Mouse (Mus musculus) G1E (cell line): ENCODE results near the gene Ptprg. TPM values are rescaled to one million over a fixed set of nuclear protein-coding genes. Genes with fewer than 3 reads are reported as not detected.

Experiments used
- ATAC-seq: 2 replicates; pipeline ENCODE4 v1.8.0; 2016; ENCODE audit warnings: mild to moderate bottlenecking; ENCODE audit not compliant: insufficient number of reproducible peaks, poor library complexity, low FRiP score, severe bottlenecking; ENCODE audit errors: extremely low read depth
- DNase-seq: peaks from one replicate; pipeline ENCODE4 v3.0.0; 2012; ENCODE audit warnings: low spot score
- H3K27me3 ChIP-seq: 2 replicates; pipeline ENCODE4 v1.6.1; 2012; ENCODE audit warnings: mild to moderate bottlenecking, low read length, inconsistent platforms; ENCODE audit not compliant: insufficient read depth
- H3K36me3 ChIP-seq: replicated peaks from 2 replicates; pipeline ENCODE3; 2012; ENCODE audit warnings: mild to moderate bottlenecking, inconsistent platforms
- H3K4me1 ChIP-seq: 2 replicates; pipeline ENCODE4 v1.6.1; 2012; ENCODE audit warnings: low read depth, low read length, inconsistent platforms, mixed read lengths; ENCODE audit not compliant: insufficient read depth
- H3K4me3 ChIP-seq: 2 replicates; pipeline ENCODE4 v1.5.1; 2012; ENCODE audit warnings: low read depth, mild to moderate bottlenecking, inconsistent platforms, low read length, moderate library complexity, mixed read lengths
- H3K9me3 ChIP-seq: replicated peaks from 2 replicates; pipeline ENCODE4 v1.6.1; 2012; ENCODE audit warnings: inconsistent platforms
- CTCF ChIP-seq: IDR thresholded peaks from 2 replicates; pipeline ENCODE4 v1.5.1; 2012; ENCODE audit warnings: low read depth, low read length, inconsistent platforms, mixed read lengths
- GATA1 ChIP-seq: IDR thresholded peaks from 2 replicates; pipeline ENCODE4 v1.6.1; 2012; ENCODE audit warnings: borderline replicate concordance, low read length, inconsistent platforms, mixed read lengths
- GATA2 ChIP-seq: IDR thresholded peaks from 2 replicates; pipeline ENCODE4 v1.6.1; 2012; ENCODE audit warnings: low read depth, low read length, inconsistent platforms, borderline replicate concordance
- POLR2AphosphoS5 ChIP-seq: IDR thresholded peaks from 2 replicates; pipeline ENCODE4 v1.6.1; 2012; ENCODE audit warnings: low read depth, low read length, inconsistent platforms; ENCODE audit not compliant: insufficient replicate concordance
- TAL1 ChIP-seq: conservative IDR thresholded peaks from 2 replicates; pipeline ENCODE4 v1.6.1; 2012; ENCODE audit warnings: low read depth, low read length, inconsistent platforms, mixed read lengths
- polyA plus RNA-seq: library from polyadenylated mRNA; stranded (reverse); fragments of >175 nt; gene quantifications from 2 replicates; pipeline ENCODE4 v1.2.3, GENCODE M21; 2012
- total RNA-seq, 2 experiments: library from RNA; stranded (forward) in 1 of 2; stranded (reverse) in 1 of 2; fragments of 200-1000 nt in 1 of 2; fragments of >200 nt in 1 of 2; fragmentation: Nextera tagmentation in 1 of 2; gene quantifications; 2 replicates each; pipeline ENCODE4 v1.2.3; 2014 to 2017

Ptprg gene
- total and polyA plus RNA-seq, 3 experiments = 0.05 TPM; not detected in 2

DNA sequence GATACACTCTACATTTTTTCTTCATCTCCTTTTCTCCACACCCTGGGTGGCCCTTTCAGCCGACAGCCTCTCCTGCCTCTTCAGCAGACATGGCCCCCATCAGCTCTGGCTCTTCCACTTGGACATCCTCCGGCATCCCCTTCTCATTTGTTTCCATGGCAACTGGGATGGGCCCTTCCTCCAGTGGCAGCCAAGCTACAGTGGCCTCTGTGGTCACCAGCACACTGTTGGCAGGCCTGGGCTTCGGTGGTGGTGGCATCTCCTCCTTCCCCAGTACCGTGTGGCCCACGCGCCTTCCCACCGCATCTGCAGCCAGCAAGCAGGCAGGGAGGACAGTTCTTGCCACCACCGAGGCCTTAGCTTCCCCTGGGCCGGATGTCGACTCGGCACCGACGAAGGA, 600.3 kb downstream of the Ptprg start:
- no peak for DNase-seq
- H3K4me3 ChIP-seq = no peak overlapping the region
- no peaks in the 10 kb centered on the region for H3K4me1 ChIP-seq
- H3K27me3 ChIP-seq = no peaks in the 10 kb centered on the region
- H3K36me3 ChIP-seq = no peaks in the 10 kb centered on the region
- no peak for TF ChIP-seq TAL1
- TF ChIP-seq CTCF = no peak
- TF ChIP-seq GATA2 = no peak
- TF ChIP-seq GATA1 = no peak
- no peak for ATAC-seq
- peaks cover 7% of the 10 kb centered on the region for H3K9me3 ChIP-seq

- ATAC-seq (no peak), DNase-seq (no peak)
- H3K9me3 ChIP-seq = peaks cover 3% of the 10 kb centered on the region; the same call in 1 of the 2 replicates
- no peaks in the 10 kb centered on the region for H3K27me3 ChIP-seq
- H3K4me3 ChIP-seq = no peak overlapping the region
- TF ChIP-seq TAL1 = no peak
- TF ChIP-seq GATA1 = no peak
- no peak for TF ChIP-seq POLR2AphosphoS5
- TF ChIP-seq CTCF = no peak
- H3K4me1 ChIP-seq = no peaks in the 10 kb centered on the region
- H3K36me3 ChIP-seq = no peaks in the 10 kb centered on the region
Observed at GRCm38 (mm10) chr14:12161738-12162310, 608.5 kb downstream of the Ptprg start.

GRCm38 (mm10) chr14:12162331-12162854, 609.1 kb downstream of the Ptprg start:
- H3K27me3 ChIP-seq = no peaks in the 10 kb centered on the region
- DNase-seq = no peak
- ATAC-seq = no peak

DNA sequence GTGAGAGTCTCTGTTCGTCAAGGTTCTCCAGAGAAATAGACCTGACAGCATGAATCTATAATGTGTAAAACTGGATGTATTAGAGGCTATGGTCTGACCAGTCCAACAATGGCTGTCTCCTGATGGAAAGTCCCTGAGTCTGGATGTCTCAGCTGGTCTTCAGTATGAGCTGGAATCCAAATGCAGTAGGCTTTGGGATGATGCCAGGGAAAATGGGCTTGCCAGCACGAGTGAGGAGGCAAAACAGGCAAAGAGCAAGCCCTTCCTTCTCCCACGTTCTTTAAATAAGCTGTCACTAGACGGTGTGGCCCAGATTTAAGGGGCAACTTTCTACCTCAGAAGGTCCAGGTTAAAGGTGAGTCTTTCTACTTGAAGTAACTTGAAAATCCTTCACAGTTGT, 609.9 kb downstream of the Ptprg start:
- H3K36me3 ChIP-seq = no peaks in the 10 kb centered on the region
- H3K9me3 ChIP-seq = peaks cover 3% of the 10 kb centered on the region; the same call in 1 of the 2 replicates
- no peak overlapping the region for H3K4me3 ChIP-seq
- no peak for TF ChIP-seq GATA2
- no peak for TF ChIP-seq POLR2AphosphoS5
- TF ChIP-seq TAL1 = no peak
- TF ChIP-seq GATA1 = no peak
- no peak for TF ChIP-seq CTCF
- ATAC-seq (no peak), DNase-seq (no peak)
- H3K4me1 ChIP-seq = no peaks in the 10 kb centered on the region
- H3K27me3 ChIP-seq = no peaks in the 10 kb centered on the region

More at GRCm38 (mm10) chr14:12162331-12162854, 609.1 kb downstream of the Ptprg start:
- TF ChIP-seq CTCF (no peak), TAL1 (no peak), POLR2AphosphoS5 (no peak), GATA1 (no peak), GATA2 (no peak)
- H3K4me3 ChIP-seq = no peak overlapping the region
- H3K9me3 ChIP-seq = peaks cover 3% of the 10 kb centered on the region; the same call in 1 of the 2 replicates
- H3K36me3 ChIP-seq = no peaks in the 10 kb centered on the region
- no peaks in the 10 kb centered on the region for H3K4me1 ChIP-seq

- Histone ChIP-seq H3K4me1 (no peaks in the 10 kb centered on the region), H3K4me3 (no peak overlapping the region), H3K27me3 (no peaks in the 10 kb centered on the region), H3K36me3 (no peaks in the 10 kb centered on the region), H3K9me3 (peaks cover 3% of the 10 kb centered on the region; the same call in 1 of the 2 replicates)
- no peak for TF ChIP-seq GATA2
- no peak for TF ChIP-seq GATA1
- TF ChIP-seq CTCF = no peak
- no peak for TF ChIP-seq TAL1
- no peak for TF ChIP-seq POLR2AphosphoS5
- DNase-seq (no peak), ATAC-seq (no peak)
Observed at GRCm38 (mm10) chr14:12167215-12167614, 613.9 kb downstream of the Ptprg start.

DNA sequence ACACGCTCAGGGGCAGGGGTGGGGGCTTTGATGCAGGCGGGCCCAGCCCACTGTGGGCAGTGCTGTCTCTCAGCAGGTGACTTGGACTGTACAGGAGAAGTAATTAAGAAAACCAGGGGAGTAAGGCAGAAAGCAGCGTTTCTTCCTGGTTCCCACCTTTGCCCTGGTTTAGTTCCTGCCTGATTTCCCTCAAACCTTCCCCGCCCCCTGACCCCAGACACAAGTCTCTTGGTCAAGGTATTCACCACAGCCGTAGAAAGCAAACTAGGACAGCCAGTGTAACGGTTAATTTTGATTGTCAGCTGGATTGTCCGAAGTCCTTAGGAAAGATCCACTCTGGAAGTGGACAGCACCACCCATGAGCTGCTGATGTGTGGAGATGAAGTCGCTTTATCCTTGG, 614.3 kb downstream of the Ptprg start:
- ATAC-seq = no peak
- TF ChIP-seq GATA2 = no peak
- TF ChIP-seq POLR2AphosphoS5 = no peak
- no peak for TF ChIP-seq GATA1
- TF ChIP-seq TAL1 = no peak
- no peak for TF ChIP-seq CTCF

More for the DNA sequence above, 614.3 kb downstream of the Ptprg start:
- Histone ChIP-seq H3K36me3 (no peaks in the 10 kb centered on the region), H3K27me3 (no peaks in the 10 kb centered on the region), H3K4me1 (no peaks in the 10 kb centered on the region), H3K9me3 (peaks cover 3% of the 10 kb centered on the region; the same call in 1 of the 2 replicates), H3K4me3 (no peak overlapping the region)
- DNase-seq = no peak
